Mouse (Mus musculus) hindbrain, embryonic 14.5 days (tissue): Measurements from ENCODE around the gene Ctdnep1. TPM values are rescaled to one million over a fixed set of nuclear protein-coding genes. Genes with fewer than 3 reads are reported as not detected.
A peak's percentile ranks its signal among the peaks of the same experiment; 100 is the strongest.

Experiments used
- ATAC-seq: fragments of 200-750 bp; cut with Nextera tagmentation; 2 replicates; pipeline ENCODE4 v1.8.0; 2017; ENCODE audit warnings: moderate number of reproducible peaks, mild to moderate bottlenecking, moderate TSS enrichment, moderate library complexity; ENCODE audit not compliant: low FRiP score
- DNase-seq: peaks from one replicate; pipeline ENCODE4 v3.0.0-alpha.2; 2015; ENCODE audit warnings: low spot score
- H3K27ac ChIP-seq: fragments of 300-500 bp; sonication (generic); 2 replicates; pipeline ENCODE4 v1.5.1; 2014; ENCODE audit warnings: mild to moderate bottlenecking, moderate library complexity
- H3K27me3 ChIP-seq: fragments of 300-500 bp; sonication (generic); 2 replicates; pipeline ENCODE4 v1.6.1; 2014; ENCODE audit warnings: mild to moderate bottlenecking, low read length, mixed read lengths; ENCODE audit not compliant: control insufficient read depth, insufficient read depth
- H3K36me3 ChIP-seq: fragments of 300-500 bp; sonication (generic); replicated peaks from 2 replicates; pipeline ENCODE4 v1.6.1; 2014; ENCODE audit not compliant: control insufficient read depth, insufficient read depth
- H3K4me1 ChIP-seq: fragments of 300-500 bp; sonication (generic); replicated peaks from 2 replicates; pipeline ENCODE4 v1.6.1; 2014; ENCODE audit warnings: antibody characterized with exemption, low read length, mixed read lengths; ENCODE audit not compliant: control insufficient read depth, insufficient read depth
- H3K4me2 ChIP-seq: fragments of 300-500 bp; sonication (generic); replicated peaks from 2 replicates; pipeline ENCODE4 v1.6.1; 2014; ENCODE audit warnings: mild to moderate bottlenecking, moderate library complexity
- H3K4me3 ChIP-seq: fragments of 300-500 bp; sonication (generic); replicated peaks from 2 replicates; pipeline ENCODE4 v1.5.1; 2014; ENCODE audit warnings: mild to moderate bottlenecking, low read length
- H3K9ac ChIP-seq: fragments of 300-500 bp; sonication (generic); 2 replicates; pipeline ENCODE4 v1.6.1; 2014
- H3K9me3 ChIP-seq: fragments of 300-500 bp; sonication (generic); 2 replicates; pipeline ENCODE4 v1.6.1; 2016; ENCODE audit warnings: low read length; ENCODE audit not compliant: control insufficient read depth
- WGBS: fragments of 180-500 bp; shearing (Covaris S2); extraction: QIAGEN DNeasy Blood & Tissue Kit; methylation state at CpG from one replicate; pipeline ENCODE4 v1.1.7; 2014; 5-methylcytosine and 5-hydroxymethylcytosine counted together
- polyA plus RNA-seq: library from polyadenylated mRNA; unstranded; fragments of >200 nt; fragmentation: Nextera tagmentation; extraction: Ambion mirVana; gene quantifications from 2 replicates; pipeline ENCODE4 v1.2.1, GENCODE M21; 2014

Ctdnep1 gene
- polyA plus RNA-seq, 1 experiment from 2014 or later, result 25.5 TPM

DNA sequence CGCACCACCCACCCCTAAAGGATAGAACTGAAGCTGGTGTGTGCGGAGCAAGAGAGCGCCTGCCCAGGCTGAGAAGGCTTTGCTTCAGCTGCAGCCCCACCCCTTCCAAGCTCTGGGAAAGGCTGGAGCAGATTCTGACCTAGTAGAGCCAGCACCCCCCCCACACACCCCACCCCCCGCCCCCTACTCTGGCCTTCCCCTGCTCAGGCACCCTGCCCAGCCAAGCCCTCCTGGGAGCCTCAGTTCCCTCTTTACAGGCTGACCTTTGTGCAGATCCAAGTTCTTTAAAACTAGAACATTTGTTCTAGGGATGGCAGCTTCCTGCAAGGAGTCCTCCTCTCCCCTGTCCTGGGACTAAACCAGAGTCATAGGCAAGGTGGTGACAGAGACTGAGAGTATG lies 43.6 kb upstream of the Ctdnep1 start:
- 39% methylated on average over 4 of the region's 4 CpGs for WGBS
- ATAC-seq (no peak), DNase-seq (no peak)
- Histone ChIP-seq H3K9me3 (no peaks in the 10 kb centered on the region), H3K4me1 (no peaks in the 10 kb centered on the region; the same call in 1 of the 2 replicates), H3K27me3 (peaks cover 36% of the 10 kb centered on the region), H3K27ac (no peak overlapping the region), H3K9ac (no peak overlapping the region), H3K4me3 (no peak overlapping the region), H3K36me3 (no peaks in the 10 kb centered on the region), H3K4me2 (no peak overlapping the region)

DNA sequence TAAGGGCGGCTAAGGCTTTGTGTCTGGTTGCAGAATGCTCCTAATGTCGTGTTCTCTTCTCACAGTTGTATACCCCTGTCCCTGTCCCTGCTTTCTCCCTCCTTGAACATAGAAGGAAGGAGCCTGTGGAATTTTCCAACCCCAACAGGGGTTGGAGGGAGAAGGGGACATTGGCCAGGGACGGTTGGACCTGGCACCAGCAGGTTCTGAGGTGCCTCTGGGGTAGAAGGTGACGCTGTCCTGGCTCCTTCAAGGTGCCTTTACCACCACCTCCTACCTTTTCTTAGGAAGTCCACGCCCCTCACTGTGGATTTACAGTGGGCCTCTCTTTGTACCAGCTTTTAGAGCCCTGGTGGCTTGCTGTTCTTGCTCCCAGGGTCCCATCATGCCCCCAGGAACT lies 43.1 kb upstream of the Ctdnep1 start:
- no peak for DNase-seq
- peaks cover 36% of the 10 kb centered on the region for H3K27me3 ChIP-seq
- H3K4me1 ChIP-seq, result no peaks in the 10 kb centered on the region; the same call in 1 of the 2 replicates
- WGBS, result 61% methylated on average over 5 of the region's 5 CpGs
- no peaks in the 10 kb centered on the region for H3K36me3 ChIP-seq
- H3K4me3 ChIP-seq, result no peak overlapping the region
- ATAC-seq, result no peak
- no peak overlapping the region for H3K27ac ChIP-seq
- no peak overlapping the region for H3K9ac ChIP-seq
- no peaks in the 10 kb centered on the region for H3K9me3 ChIP-seq
- H3K4me2 ChIP-seq, result no peak overlapping the region

DNA sequence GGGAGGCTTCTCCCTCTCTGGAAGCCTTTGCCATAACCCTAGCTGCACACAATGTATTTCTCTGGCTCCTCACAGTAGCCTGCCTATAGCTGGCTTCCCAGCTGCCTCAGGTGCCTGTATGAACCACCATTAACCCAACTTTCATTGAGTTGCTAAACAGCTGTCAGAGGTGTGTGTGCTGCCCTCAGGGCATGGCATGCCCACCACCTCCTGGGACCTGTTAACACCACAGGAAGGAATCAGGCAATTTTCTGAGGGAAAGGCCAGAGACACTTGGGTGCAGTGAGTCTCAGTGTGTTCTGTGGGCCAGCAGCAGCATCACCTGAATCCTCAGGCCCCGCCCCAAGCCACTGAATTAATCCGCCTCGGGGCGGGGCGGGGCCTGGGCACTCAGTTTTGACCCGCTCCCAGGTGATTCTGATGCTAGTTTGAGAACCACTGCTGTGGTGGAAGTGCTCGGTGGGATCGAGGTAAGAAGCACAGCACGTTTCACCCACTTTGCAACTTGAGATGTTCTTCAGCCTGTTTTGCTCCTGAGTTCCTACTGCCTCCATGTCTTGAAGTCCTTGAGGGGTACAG lies 42.5 kb upstream of the Ctdnep1 start:
- Histone ChIP-seq H3K4me1 (no peaks in the 10 kb centered on the region; the same call in 1 of the 2 replicates), H3K4me2 (no peak overlapping the region), H3K27ac (no peak overlapping the region), H3K4me3 (no peak overlapping the region), H3K9ac (no peak overlapping the region), H3K36me3 (no peaks in the 10 kb centered on the region), H3K9me3 (no peaks in the 10 kb centered on the region), H3K27me3 (peaks cover 36% of the 10 kb centered on the region)
- 33% methylated on average over 9 of the region's 9 CpGs for WGBS
- ATAC-seq (no peak), DNase-seq (no peak)

DNA sequence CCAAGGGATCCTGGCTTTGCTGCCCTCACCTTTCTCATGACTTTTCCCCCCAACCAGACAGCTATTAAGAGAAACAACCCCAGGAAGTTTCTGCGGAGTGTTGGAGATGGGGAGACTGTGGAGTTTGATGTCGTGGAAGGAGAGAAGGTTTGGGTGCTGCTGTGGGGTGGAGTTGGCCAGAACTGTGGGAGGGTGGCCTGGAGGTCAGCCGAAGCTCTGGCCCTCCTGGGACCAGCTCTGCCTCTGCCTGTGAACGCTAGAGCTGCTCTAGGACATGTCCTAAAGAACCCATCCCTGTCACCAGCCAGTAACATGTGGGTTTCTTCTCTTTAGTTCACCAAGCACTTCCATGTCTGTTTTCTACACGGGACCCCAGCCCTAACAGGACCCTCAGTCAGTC lies 41.8 kb upstream of the Ctdnep1 start:
- H3K27me3 ChIP-seq, result peaks cover 36% of the 10 kb centered on the region

DNA sequence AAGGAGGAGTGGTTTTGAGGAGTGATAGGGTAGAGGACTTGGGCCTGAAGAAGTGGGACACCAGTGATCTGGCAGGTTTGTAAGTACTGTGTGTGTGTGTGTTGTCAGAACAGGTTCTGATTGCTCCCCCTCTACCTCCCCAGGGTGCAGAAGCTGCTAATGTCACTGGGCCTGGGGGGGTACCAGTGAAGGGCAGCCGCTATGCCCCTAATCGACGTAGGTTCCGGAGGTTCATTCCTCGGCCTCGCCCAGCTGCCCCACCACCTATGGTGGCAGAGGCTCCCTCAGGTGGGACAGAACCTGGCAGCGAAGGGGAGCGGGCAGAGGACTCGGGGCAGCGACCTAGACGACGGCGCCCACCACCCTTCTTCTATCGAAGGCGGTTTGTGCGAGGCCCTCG lies 41.2 kb upstream of the Ctdnep1 start:
- peaks cover 32% of the 10 kb centered on the region for H3K27me3 ChIP-seq
- ATAC-seq, result no peak
- WGBS, result 93% methylated on average over 17 of the region's 17 CpGs

More for the DNA sequence above, 41.8 kb upstream of the Ctdnep1 start:
- Histone ChIP-seq H3K4me2 (no peak overlapping the region), H3K4me1 (no peaks in the 10 kb centered on the region; the same call in 1 of the 2 replicates), H3K4me3 (no peak overlapping the region), H3K36me3 (no peaks in the 10 kb centered on the region), H3K9ac (no peak overlapping the region), H3K9me3 (no peaks in the 10 kb centered on the region), H3K27ac (no peak overlapping the region)
- DNase-seq, result no peak
- ATAC-seq, result no peak
- WGBS, result 77% methylated on average over 5 of the region's 5 CpGs

DNA sequence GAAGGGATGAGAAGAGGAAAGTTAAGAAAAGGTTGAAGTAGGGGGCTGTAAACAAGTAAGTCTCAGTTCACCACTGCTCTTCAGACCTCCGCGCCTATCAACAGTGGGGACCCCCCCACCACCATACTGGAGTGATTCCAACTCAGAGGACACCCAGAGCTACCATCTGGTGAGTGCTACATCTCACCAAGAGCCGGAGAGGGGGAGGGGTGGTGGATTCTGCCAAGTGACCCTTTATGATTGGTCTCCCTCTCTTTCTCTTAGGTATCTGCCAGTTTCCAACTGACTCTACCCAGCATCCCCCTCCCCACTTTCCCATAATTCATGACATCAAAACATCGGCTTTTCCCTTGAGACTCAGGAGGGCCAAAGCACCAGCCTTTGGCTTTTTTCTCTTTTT lies 40.0 kb upstream of the Ctdnep1 start:
- peaks cover 26% of the 10 kb centered on the region for H3K27me3 ChIP-seq
- ATAC-seq (no peak), DNase-seq (no peak)
- H3K9ac ChIP-seq, result no peak overlapping the region
- no peaks in the 10 kb centered on the region for H3K9me3 ChIP-seq
- H3K4me3 ChIP-seq, result no peak overlapping the region
- WGBS, result 74% methylated on average over 4 of the region's 4 CpGs
- H3K36me3 ChIP-seq, result no peaks in the 10 kb centered on the region; the same call in 1 of the 2 replicates
- H3K4me2 ChIP-seq, result no peak overlapping the region
- H3K27ac ChIP-seq, result no peak overlapping the region
- H3K4me1 ChIP-seq, result no peaks in the 10 kb centered on the region; the same call in 1 of the 2 replicates

More for the DNA sequence above, 41.2 kb upstream of the Ctdnep1 start:
- Histone ChIP-seq H3K4me2 (no peak overlapping the region), H3K36me3 (no peaks in the 10 kb centered on the region), H3K4me1 (no peaks in the 10 kb centered on the region; the same call in 1 of the 2 replicates), H3K4me3 (no peak overlapping the region), H3K9ac (no peak overlapping the region), H3K9me3 (no peaks in the 10 kb centered on the region), H3K27ac (no peak overlapping the region)
- no peak for DNase-seq

DNA sequence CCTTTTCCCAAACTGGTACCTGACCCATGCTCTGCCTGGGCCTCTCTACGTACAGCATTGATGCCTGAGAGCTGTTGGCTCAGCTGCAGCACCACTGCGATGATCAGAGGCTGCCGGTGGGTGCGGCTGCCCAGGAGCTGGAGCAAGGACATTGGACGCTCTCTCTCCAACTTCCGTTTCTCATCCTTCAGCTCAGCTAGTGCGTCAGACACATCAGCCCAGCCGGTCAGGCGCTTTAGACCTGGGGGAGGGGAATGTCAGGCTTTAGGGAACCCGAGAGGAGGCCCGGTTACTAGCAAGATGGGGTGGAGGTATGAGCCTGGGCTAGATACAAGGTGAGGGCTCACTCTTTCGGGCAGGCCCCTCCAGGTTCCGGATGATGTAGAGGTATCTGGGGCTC lies 35.7 kb upstream of the Ctdnep1 start:
- WGBS, result 84% methylated on average over 13 of the region's 13 CpGs
- H3K27me3 ChIP-seq, result peaks cover 13% of the 10 kb centered on the region

DNA sequence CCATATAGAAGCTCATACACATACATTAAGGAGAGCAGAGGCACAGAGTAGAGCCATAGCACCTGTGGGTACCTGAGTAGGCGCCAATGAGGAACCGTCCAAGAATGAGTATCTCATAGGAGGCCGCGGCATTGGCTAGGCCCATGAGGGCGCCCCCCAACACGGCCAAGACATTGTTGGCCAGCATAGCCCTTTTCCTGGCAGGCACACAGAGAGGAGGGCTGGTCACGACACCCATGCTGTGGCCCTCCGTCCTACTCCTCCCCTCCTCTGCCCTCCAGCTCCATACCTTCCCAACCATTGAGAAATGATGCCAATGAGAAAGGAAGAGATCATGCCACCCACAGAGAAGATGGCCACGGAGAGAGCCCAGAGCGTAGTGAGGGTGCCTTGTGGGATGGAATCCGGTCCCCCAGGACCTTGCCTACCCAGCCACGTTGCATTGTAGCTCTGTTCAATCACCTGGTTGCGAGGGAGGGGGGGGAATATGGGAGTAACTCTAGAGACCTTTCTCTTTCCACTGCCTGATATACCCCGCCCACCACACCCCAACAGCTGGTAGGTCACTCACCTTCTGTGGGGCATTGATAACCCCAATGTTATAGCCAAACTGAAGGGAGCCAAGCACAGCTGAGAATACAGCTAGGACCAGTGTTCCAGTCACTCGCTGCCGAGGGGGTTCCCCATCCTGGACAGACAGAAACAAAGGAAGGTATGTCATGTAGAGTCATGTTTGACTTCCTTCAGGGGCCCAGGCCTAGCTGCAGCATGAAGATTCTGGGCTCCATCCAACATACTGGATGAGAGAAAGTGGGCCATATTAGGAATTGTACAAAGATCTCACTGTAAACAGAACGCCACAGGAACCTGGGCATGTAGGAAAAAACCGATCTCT lies 34.7 kb upstream of the Ctdnep1 start:
- no peaks in the 10 kb centered on the region; the same call in 1 of the 2 replicates for H3K36me3 ChIP-seq
- no peak overlapping the region for H3K9ac ChIP-seq
- peaks cover 13% of the 10 kb centered on the region for H3K27me3 ChIP-seq
- no peaks in the 10 kb centered on the region for H3K9me3 ChIP-seq
- H3K4me3 ChIP-seq, result no peak overlapping the region
- ATAC-seq (no peak), DNase-seq (no peak)
- peaks cover 6% of the 10 kb centered on the region; the same call in 1 of the 2 replicates for H3K4me1 ChIP-seq
- no peak overlapping the region for H3K27ac ChIP-seq
- 92% methylated on average over 18 of the region's 18 CpGs for WGBS
- H3K4me2 ChIP-seq, result no peak overlapping the region

More for the DNA sequence above, 35.7 kb upstream of the Ctdnep1 start:
- ATAC-seq (no peak), DNase-seq (no peak)
- Histone ChIP-seq H3K4me2 (no peak overlapping the region), H3K36me3 (no peaks in the 10 kb centered on the region; the same call in 1 of the 2 replicates), H3K4me1 (peaks cover 6% of the 10 kb centered on the region; the same call in 1 of the 2 replicates), H3K9me3 (no peaks in the 10 kb centered on the region), H3K9ac (no peak overlapping the region), H3K4me3 (no peak overlapping the region), H3K27ac (no peak overlapping the region)

DNA sequence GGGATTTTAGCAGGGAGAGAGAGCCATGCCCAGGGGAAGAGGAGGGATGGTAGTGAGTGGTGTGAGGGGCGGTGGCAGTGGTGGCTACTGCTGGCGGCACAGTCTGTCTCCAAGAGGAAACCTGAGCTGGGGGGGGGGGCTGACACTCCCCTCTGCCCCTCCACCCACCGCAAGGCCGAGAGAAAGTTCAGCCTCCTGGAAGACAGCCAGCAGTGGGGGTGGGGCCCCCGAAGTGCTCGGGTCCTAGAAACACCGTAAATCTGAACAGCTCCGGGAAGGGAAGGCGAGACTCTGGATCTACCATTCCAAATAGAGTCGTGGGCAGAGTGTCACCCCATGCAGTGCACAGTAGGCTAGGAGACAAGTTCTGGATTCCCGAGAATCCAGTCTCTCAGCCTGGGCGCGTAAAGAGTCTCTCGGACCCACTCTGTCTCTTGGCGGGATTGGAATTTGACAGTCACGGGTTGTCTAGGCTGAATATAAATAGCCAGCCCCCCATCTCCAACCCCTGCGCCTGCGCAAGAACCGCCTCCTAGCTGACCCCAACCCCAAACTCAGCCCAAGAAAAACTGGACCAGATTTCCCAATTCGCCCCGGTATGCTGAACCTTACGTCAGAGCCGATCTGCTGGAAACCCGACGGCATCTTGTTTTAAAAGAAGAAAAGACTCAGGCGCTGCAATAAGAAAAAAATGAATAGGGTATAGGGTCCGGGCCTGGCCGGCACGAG lies 33.5 kb upstream of the Ctdnep1 start:
- Histone ChIP-seq H3K4me2 (peak overlapping the region; percentile 58), H3K4me1 (peaks cover 6% of the 10 kb centered on the region; the same call in 1 of the 2 replicates), H3K9me3 (no peaks in the 10 kb centered on the region), H3K27me3 (peaks cover 13% of the 10 kb centered on the region), H3K36me3 (no peaks in the 10 kb centered on the region; the same call in 1 of the 2 replicates), H3K27ac (no peak overlapping the region), H3K9ac (peak overlapping the region; percentile 42; the same call in 1 of the 2 replicates), H3K4me3 (peak overlapping the region; percentile 40)
- WGBS, result 3% methylated on average over 28 of the region's 29 CpGs
- peak; percentile 36 for DNase-seq
- ATAC-seq, result peak; percentile 35; the same call in 1 of the 2 replicates
